Mouse (Mus musculus) neural tube, embryonic 13.5 days (tissue): Measurements from ENCODE around the gene Ddx27. TPM values are rescaled to one million over a fixed set of nuclear protein-coding genes. Genes with fewer than 3 reads are reported as not detected.

ENCODE experiments used
- ATAC-seq: fragments of 200-750 bp; cut with Nextera tagmentation; 2 replicates; pipeline ENCODE4 v1.8.0; 2017; ENCODE audit warnings: low read depth, mild to moderate bottlenecking, moderate TSS enrichment, moderate library complexity
- H3K27ac ChIP-seq: fragments of 300-500 bp; sonication (generic); replicated peaks from 2 replicates; pipeline ENCODE4 v1.5.1; 2015; ENCODE audit warnings: moderate library complexity, mild to moderate bottlenecking, inconsistent platforms
- H3K27me3 ChIP-seq: fragments of 300-500 bp; sonication (generic); 2 replicates; pipeline ENCODE4 v1.6.1; 2015; ENCODE audit warnings: mild to moderate bottlenecking, inconsistent platforms
- H3K36me3 ChIP-seq: fragments of 300-500 bp; sonication (generic); 2 replicates; pipeline ENCODE4 v1.6.1; 2015; ENCODE audit warnings: mild to moderate bottlenecking, inconsistent platforms
- H3K4me1 ChIP-seq: fragments of 300-500 bp; sonication (generic); replicated peaks from 2 replicates; pipeline ENCODE4 v1.6.1; 2015; ENCODE audit warnings: inconsistent platforms
- H3K4me2 ChIP-seq: fragments of 300-500 bp; sonication (generic); 2 replicates; pipeline ENCODE4 v1.6.1; 2015; ENCODE audit warnings: inconsistent platforms, mild to moderate bottlenecking, moderate library complexity
- H3K4me3 ChIP-seq: fragments of 300-500 bp; sonication (generic); 2 replicates; pipeline ENCODE4 v1.5.1; 2015; ENCODE audit warnings: mild to moderate bottlenecking, inconsistent platforms
- H3K9ac ChIP-seq: fragments of 300-500 bp; sonication (generic); 2 replicates; pipeline ENCODE4 v1.6.1; 2015; ENCODE audit warnings: moderate library complexity, mild to moderate bottlenecking, inconsistent platforms
- H3K9me3 ChIP-seq: fragments of 300-500 bp; sonication (generic); 2 replicates; pipeline ENCODE4 v1.6.1; 2016; ENCODE audit warnings: inconsistent platforms
- WGBS: fragments of 180-500 bp; shearing (Covaris S2); methylation state at CpG from one replicate; pipeline ENCODE4 v1.1.7; 2015; 5-methylcytosine and 5-hydroxymethylcytosine counted together
- polyA plus RNA-seq: library from polyadenylated mRNA; unstranded; fragments of >200 nt; fragmentation: Nextera tagmentation; extraction: Ambion mirVana; gene quantifications from 2 replicates; pipeline ENCODE4 v1.2.1, GENCODE M21; 2015

Ddx27 gene
- polyA plus RNA-seq, 1 experiment from 2014 or later, result 35.5 TPM

DNA sequence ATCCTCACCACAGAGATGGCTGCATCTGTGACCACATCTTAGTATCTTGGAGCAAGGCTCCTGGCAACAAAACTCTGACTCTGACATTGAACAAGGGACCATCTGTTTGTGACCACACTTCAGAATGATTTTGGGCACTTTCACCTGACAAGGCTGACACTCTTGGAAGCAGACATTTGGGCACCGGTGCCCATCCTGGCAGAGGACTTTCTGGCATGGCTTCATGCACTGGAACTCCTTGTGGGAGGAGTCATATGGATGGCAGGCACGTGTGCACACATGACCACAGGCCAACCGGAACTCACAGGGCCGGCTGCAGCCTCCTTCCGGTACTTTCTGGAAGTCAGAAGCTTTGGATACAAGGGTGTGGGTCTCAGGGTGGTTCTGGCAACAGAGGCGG is 23.3 kb downstream of the Ddx27 start:
- no peaks in the 10 kb centered on the region for H3K4me1 ChIP-seq
- no peaks in the 10 kb centered on the region for H3K27me3 ChIP-seq
- no peak overlapping the region for H3K9ac ChIP-seq
- H3K4me2 ChIP-seq, result no peak overlapping the region
- H3K4me3 ChIP-seq, result no peak overlapping the region
- H3K27ac ChIP-seq, result no peak overlapping the region
- 95% methylated on average over 6 of the region's 6 CpGs for WGBS
- no peaks in the 10 kb centered on the region for H3K9me3 ChIP-seq
- H3K36me3 ChIP-seq, result peaks cover 99% of the 10 kb centered on the region
- no peak for ATAC-seq

GRCm38 (mm10) chr2:167038716-167039115 is 23.7 kb downstream of the Ddx27 start:
- no peaks in the 10 kb centered on the region for H3K27me3 ChIP-seq
- H3K9ac ChIP-seq, result no peak overlapping the region
- no peak overlapping the region for H3K27ac ChIP-seq
- peaks cover 99% of the 10 kb centered on the region for H3K36me3 ChIP-seq
- H3K4me2 ChIP-seq, result no peak overlapping the region
- H3K9me3 ChIP-seq, result no peaks in the 10 kb centered on the region
- 95% methylated on average over 7 of the region's 7 CpGs for WGBS
- H3K4me1 ChIP-seq, result no peaks in the 10 kb centered on the region
- no peak overlapping the region for H3K4me3 ChIP-seq
- ATAC-seq, result no peak

DNA sequence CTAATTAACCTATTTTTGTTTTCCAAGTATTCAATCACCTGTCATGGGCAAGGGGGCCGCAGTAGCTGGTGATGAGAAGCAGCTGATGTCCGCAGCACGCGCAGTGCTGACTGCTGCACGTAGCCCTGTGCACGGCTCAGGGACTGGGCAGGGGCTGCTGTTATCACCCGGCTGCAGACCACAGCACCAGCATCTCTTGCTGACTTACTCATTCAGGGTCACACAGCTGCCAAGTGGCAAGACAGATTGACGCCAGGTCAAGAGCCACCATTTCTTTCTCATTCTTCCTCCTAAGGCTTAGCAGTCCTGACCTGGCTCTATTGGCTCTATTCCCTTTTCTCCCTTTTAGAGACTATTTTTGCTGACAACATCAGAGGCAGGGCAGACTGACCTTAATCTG is 24.4 kb downstream of the Ddx27 start:
- WGBS, result 88% methylated on average over 8 of the region's 8 CpGs
- Histone ChIP-seq H3K36me3 (peaks cover 99% of the 10 kb centered on the region), H3K4me1 (no peaks in the 10 kb centered on the region), H3K27ac (no peak overlapping the region), H3K27me3 (no peaks in the 10 kb centered on the region), H3K9me3 (no peaks in the 10 kb centered on the region), H3K9ac (no peak overlapping the region), H3K4me2 (no peak overlapping the region), H3K4me3 (no peak overlapping the region)
- ATAC-seq, result no peak

DNA sequence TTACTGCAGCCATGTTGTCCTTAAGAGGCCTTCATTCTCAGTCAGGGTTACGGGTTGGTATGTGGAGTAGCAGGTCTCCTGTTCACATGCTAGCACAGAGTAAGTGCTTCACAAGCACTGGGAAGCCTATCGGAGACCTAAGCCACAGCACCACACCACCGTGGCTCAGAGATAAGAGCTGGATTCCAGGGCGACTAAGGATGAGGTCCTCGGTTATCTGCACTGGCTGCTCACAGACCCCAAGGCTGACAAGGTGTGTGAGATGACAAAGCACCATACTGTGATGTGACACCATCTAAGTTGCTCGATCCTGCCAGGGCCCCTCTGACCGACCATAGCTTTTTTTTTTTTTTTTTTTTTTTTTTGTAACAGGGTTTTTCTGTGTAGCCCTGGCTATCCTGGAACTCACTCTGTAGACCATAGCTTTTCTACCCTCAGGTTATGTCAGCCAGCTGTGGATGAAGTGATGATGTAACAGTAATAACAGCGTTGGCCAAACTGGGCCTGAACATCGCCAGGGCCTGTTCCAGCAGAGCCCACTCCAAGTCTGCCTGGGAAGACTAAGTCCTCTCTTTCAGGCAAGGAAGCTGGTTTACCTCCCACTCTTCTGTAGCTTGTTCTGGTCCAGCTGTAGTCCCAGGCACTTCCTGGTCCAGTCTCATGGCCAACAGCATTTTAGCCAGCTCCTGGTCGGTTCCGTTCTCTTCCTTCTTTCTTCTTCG is 28.6 kb downstream of the Ddx27 start:
- Histone ChIP-seq H3K9me3 (no peaks in the 10 kb centered on the region), H3K27ac (no peak overlapping the region), H3K27me3 (no peaks in the 10 kb centered on the region), H3K36me3 (peaks cover 96% of the 10 kb centered on the region), H3K4me3 (no peak overlapping the region), H3K4me2 (no peak overlapping the region), H3K4me1 (no peaks in the 10 kb centered on the region), H3K9ac (no peak overlapping the region)
- 92% methylated on average over 12 of the region's 12 CpGs for WGBS
- no peak for ATAC-seq

DNA sequence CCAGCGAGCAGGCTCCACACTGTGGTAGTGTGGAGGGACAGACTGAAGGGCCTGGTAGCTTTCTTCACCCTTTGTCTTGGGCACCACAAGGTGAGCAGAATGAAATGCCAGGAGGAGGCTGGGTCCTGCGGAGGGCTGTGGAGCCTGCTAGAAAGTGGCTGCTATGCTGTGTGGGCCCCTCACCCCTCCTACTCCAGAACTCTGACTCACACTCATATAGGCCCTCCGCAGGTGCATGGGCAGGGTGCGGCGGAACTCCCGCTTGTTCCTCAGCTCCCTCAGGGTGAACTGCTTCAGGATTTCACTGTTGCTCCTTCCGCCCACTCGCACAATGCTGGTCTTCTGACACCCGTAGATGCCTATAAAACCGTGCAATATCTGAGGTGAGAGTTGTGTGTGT is 33.2 kb downstream of the Ddx27 start:
- Histone ChIP-seq H3K27me3 (no peaks in the 10 kb centered on the region), H3K4me2 (no peak overlapping the region), H3K9ac (no peak overlapping the region), H3K4me1 (peaks cover 4% of the 10 kb centered on the region), H3K27ac (no peak overlapping the region), H3K4me3 (no peak overlapping the region), H3K36me3 (peaks cover 86% of the 10 kb centered on the region), H3K9me3 (no peaks in the 10 kb centered on the region)
- 96% methylated on average over 10 of the region's 10 CpGs for WGBS
- ATAC-seq, result no peak

DNA sequence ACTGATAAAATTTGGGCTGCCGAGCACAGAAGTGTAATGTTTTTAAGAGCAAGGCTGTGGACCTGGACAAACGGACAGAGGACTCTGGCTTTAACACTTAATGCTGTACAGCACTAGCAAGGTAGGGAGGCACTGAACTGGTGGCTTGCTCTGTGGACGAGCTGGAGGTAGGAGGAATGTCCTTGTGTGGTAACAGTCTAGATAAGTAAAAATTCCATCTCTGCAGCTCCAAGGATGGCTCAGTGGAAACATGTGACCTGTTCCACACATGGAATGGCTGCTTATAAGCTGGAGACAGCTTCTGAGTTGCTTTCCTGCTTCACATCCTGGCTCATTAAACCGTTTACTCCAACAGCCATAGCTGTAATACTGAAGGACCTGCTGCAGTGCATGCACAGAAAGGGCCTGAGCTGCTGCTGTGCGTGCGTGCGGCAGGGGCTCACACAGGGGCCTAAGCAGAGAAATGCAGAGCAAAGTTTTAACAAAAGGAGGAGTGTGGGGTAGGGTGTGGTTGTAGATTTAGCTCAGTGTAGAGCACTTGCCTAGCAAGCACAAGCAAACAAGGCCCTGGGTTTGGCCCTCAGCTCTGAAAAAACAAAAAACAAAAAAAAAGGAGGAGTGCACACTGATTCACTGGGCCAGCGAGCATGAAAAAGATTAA is 33.8 kb downstream of the Ddx27 start:
- H3K4me2 ChIP-seq, result no peak overlapping the region
- 89% methylated on average over 8 of the region's 8 CpGs for WGBS

GRCm38 (mm10) chr2:167053127-167053844 is 38.3 kb downstream of the Ddx27 start:
- Histone ChIP-seq H3K4me2 (no peak overlapping the region), H3K4me1 (peaks cover 23% of the 10 kb centered on the region), H3K36me3 (peaks cover 82% of the 10 kb centered on the region), H3K9ac (peak overlapping the region; percentile 32; the same call in 1 of the 2 replicates), H3K4me3 (no peak overlapping the region), H3K27ac (peak overlapping the region; percentile 34; the same call in 1 of the 2 replicates), H3K9me3 (no peaks in the 10 kb centered on the region), H3K27me3 (no peaks in the 10 kb centered on the region)
- 61% methylated on average over 9 of the region's 9 CpGs for whole genome bisulfite sequencing
- peak; percentile 47 for ATAC-seq

More for the DNA sequence above, 33.8 kb downstream of the Ddx27 start:
- H3K27me3 ChIP-seq, result no peaks in the 10 kb centered on the region
- H3K4me1 ChIP-seq, result peaks cover 10% of the 10 kb centered on the region
- no peak overlapping the region for H3K27ac ChIP-seq
- no peak overlapping the region for H3K4me3 ChIP-seq
- H3K9me3 ChIP-seq, result no peaks in the 10 kb centered on the region
- peaks cover 83% of the 10 kb centered on the region for H3K36me3 ChIP-seq
- H3K9ac ChIP-seq, result no peak overlapping the region
- no peak for ATAC-seq

GRCm38 (mm10) chr2:167055386-167055785 is 40.4 kb downstream of the Ddx27 start:
- no peak for ATAC-seq
- H3K4me3 ChIP-seq, result no peak overlapping the region
- 89% methylated on average over 15 of the region's 15 CpGs for WGBS
- no peak overlapping the region for H3K9ac ChIP-seq
- H3K27ac ChIP-seq, result no peak overlapping the region
- peaks cover 72% of the 10 kb centered on the region for H3K36me3 ChIP-seq
- H3K27me3 ChIP-seq, result no peaks in the 10 kb centered on the region
- H3K4me1 ChIP-seq, result peaks cover 35% of the 10 kb centered on the region
- H3K4me2 ChIP-seq, result no peak overlapping the region
- H3K9me3 ChIP-seq, result no peaks in the 10 kb centered on the region

DNA sequence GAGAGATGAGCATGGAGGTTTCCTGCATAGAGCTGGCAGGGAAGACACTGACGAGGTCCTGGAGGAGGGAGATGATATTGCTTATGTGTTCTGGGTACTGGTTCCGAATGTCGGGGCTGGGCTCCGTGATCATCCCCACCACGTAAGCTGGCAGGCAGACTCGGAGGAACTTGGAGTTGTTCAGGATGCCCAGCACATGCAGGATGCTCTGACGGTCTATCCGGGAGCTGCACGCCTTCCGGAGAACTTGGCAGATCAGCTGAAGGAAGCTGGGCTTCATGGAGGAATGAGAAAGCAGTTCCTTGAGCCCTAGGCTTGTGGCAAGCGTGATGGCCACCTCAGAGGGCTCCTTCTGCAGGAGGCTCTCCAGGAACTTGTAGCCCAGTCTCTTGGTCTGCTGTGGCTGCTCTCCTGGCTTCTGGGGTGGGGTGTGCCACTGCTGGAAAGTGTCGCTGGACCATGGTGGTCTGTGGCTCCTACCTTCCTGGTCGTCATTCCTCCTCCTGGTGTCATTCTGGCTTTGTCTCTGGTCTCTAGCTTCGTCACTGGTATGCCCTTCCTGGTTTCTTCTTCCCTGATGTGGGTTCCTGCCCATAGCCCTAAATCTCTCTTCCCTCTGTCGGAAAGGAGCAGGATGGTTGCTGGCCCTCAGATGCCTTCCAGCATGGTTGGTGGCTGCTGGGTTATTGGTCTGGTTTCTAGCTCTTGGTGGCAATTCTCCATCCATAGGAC is 41.4 kb downstream of the Ddx27 start:
- H3K27ac ChIP-seq, result no peak overlapping the region
- no peak for ATAC-seq
- no peak overlapping the region for H3K9ac ChIP-seq
- H3K4me3 ChIP-seq, result no peak overlapping the region
- peaks cover 65% of the 10 kb centered on the region for H3K36me3 ChIP-seq
- peaks cover 45% of the 10 kb centered on the region for H3K4me1 ChIP-seq
- WGBS, result 96% methylated on average over 15 of the region's 15 CpGs
- H3K4me2 ChIP-seq, result no peak overlapping the region
- no peaks in the 10 kb centered on the region for H3K9me3 ChIP-seq
- H3K27me3 ChIP-seq, result no peaks in the 10 kb centered on the region

DNA sequence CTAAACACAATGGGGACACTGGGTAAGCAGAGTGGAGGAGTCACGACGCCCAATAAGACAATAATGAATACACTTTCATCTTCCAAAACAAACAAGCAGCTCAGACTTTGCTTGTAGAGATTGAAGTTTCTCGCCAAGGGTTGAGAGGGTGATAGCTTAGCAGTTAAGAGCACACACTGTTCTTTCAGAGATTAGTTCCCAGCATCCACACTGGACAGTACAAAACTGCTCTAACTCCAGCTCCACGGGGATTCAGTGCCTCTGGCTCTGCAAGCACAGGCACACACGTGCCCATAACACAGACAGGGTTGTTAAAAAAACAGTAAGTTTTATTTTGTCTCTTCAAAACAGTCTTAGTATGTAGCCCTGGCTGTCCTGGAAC is 41.9 kb downstream of the Ddx27 start:
- peaks cover 50% of the 10 kb centered on the region for H3K4me1 ChIP-seq
- H3K27me3 ChIP-seq, result no peaks in the 10 kb centered on the region
- WGBS, result 87% methylated on average over 5 of the region's 5 CpGs
- no peak for ATAC-seq
- H3K36me3 ChIP-seq, result peaks cover 59% of the 10 kb centered on the region
- H3K27ac ChIP-seq, result no peak overlapping the region
- H3K4me3 ChIP-seq, result no peak overlapping the region
- H3K9me3 ChIP-seq, result no peaks in the 10 kb centered on the region
- no peak overlapping the region for H3K4me2 ChIP-seq
- no peak overlapping the region for H3K9ac ChIP-seq

GRCm38 (mm10) chr2:167058201-167058600 is 43.2 kb downstream of the Ddx27 start:
- H3K36me3 ChIP-seq, result peaks cover 52% of the 10 kb centered on the region
- H3K27me3 ChIP-seq, result no peaks in the 10 kb centered on the region
- 65% methylated on average over 3 of the region's 3 CpGs for WGBS

More at GRCm38 (mm10) chr2:167058201-167058600, 43.2 kb downstream of the Ddx27 start:
- H3K4me3 ChIP-seq, result no peak overlapping the region
- no peak for ATAC-seq
- H3K9me3 ChIP-seq, result no peaks in the 10 kb centered on the region
- no peak overlapping the region for H3K4me2 ChIP-seq
- H3K9ac ChIP-seq, result no peak overlapping the region
- peaks cover 48% of the 10 kb centered on the region for H3K4me1 ChIP-seq
- H3K27ac ChIP-seq, result no peak overlapping the region
